Mouse (Mus musculus) left cerebral cortex, postnatal 10 days (tissue): ENCODE results near the gene Arhgap15. TPM values are rescaled to one million over a fixed set of nuclear protein-coding genes. Genes with fewer than 3 reads are reported as not detected.

ENCODE experiments used
- DNase-seq, 2 experiments: peaks; one replicate each; pipeline ENCODE4 v3.0.0; 2021 to 2022; ENCODE audit warnings: low spot score in 2 of 2, mixed read lengths in 1 of 2; ENCODE audit errors: extremely low spot score in 1 of 2
- intact Hi-C: fragments of 180-260 bp; cut with DNase I; formaldehyde crosslinking; loops from one replicate; pipeline ENCODE4 v1.15.1; 2025
- total RNA-seq, 2 experiments: library from RNA; stranded (reverse); gene quantifications; 2 replicates each; pipeline ENCODE4 v1.2.3; 2021

Gene Arhgap15
- total RNA-seq, 2 experiments from 2014 or later: 6.3 to 6.9 TPM

GRCm38 (mm10) chr2:44353594-44353993 is 605.0 kb downstream of the Arhgap15 start:
- intact Hi-C loops: no loop called here
- no peak for DNase-seq

- DNase-seq: no peak
- intact Hi-C loops: no loop called here
Observed at GRCm38 (mm10) chr2:44354786-44355185, 606.2 kb downstream of the Arhgap15 start.

GRCm38 (mm10) chr2:44355316-44355715 is 606.7 kb downstream of the Arhgap15 start:
- DNase-seq: peak in 1 of 2 experiments; percentile 20
- intact Hi-C loops: no loop called here

- intact Hi-C loops: no loop called here
- no peak for DNase-seq
Observed at GRCm38 (mm10) chr2:44356248-44356886, 607.7 kb downstream of the Arhgap15 start.

- DNase-seq: no peak
- intact Hi-C loops: no loop called here
Observed at GRCm38 (mm10) chr2:44356887-44357251, 608.2 kb downstream of the Arhgap15 start.

GRCm38 (mm10) chr2:44380225-44380624 is 631.6 kb downstream of the Arhgap15 start:
- intact Hi-C loops: no loop called here
- DNase-seq: no peak

- peak in 1 of 2 experiments; percentile 16 for DNase-seq
- intact Hi-C loops: no loop called here
Observed at GRCm38 (mm10) chr2:44384541-44384940, 635.9 kb downstream of the Arhgap15 start.

GRCm38 (mm10) chr2:44389556-44389955 is 640.9 kb downstream of the Arhgap15 start:
- intact Hi-C loops: no loop called here
- DNase-seq: no peak

GRCm38 (mm10) chr2:44393789-44394188 is 645.2 kb downstream of the Arhgap15 start:
- DNase-seq: no peak

GRCm38 (mm10) chr2:44394956-44395501 is 646.4 kb downstream of the Arhgap15 start:
- intact Hi-C loops: no loop called here
- no peak for DNase-seq

More at GRCm38 (mm10) chr2:44393789-44394188, 645.2 kb downstream of the Arhgap15 start:
- intact Hi-C loops: no loop called here

- intact Hi-C loops: no loop called here
- no peak for DNase-seq
Observed at GRCm38 (mm10) chr2:44395577-44395976, 647.0 kb downstream of the Arhgap15 start.

GRCm38 (mm10) chr2:44397209-44397608 is 648.6 kb downstream of the Arhgap15 start:
- intact Hi-C loops: no loop called here
- DNase-seq: no peak

- no peak for DNase-seq
- intact Hi-C loops: no loop called here
Observed at GRCm38 (mm10) chr2:44397735-44398337, 649.2 kb downstream of the Arhgap15 start.

GRCm38 (mm10) chr2:44399191-44399926 is 650.7 kb downstream of the Arhgap15 start:
- DNase-seq: no peak
- intact Hi-C loops: no loop called here

- DNase-seq: no peak
- intact Hi-C loops: no loop called here
Observed at GRCm38 (mm10) chr2:44401704-44402422, 653.2 kb downstream of the Arhgap15 start.

GRCm38 (mm10) chr2:44411660-44412059 is 663.0 kb downstream of the Arhgap15 start:
- no peak for DNase-seq
- intact Hi-C loops: no loop called here

GRCm38 (mm10) chr2:44416331-44416730 is 667.7 kb downstream of the Arhgap15 start:
- intact Hi-C loops: no loop called here
- no peak for DNase-seq

GRCm38 (mm10) chr2:44419547-44420225 is 671.1 kb downstream of the Arhgap15 start:
- DNase-seq: no peak
- intact Hi-C loops: no loop called here

- no peak for DNase-seq
- intact Hi-C loops: no loop called here
Observed at GRCm38 (mm10) chr2:44430521-44430920, 681.9 kb downstream of the Arhgap15 start.
